Mouse (Mus musculus) midbrain, embryonic 13.5 days (tissue): Measurements from ENCODE around the gene Lrrc30. TPM values are rescaled to one million over a fixed set of nuclear protein-coding genes. Genes with fewer than 3 reads are reported as not detected.

Experiments used
- ATAC-seq: fragments of 200-750 bp; cut with Nextera tagmentation; 2 replicates; pipeline ENCODE4 v1.8.0; 2017; ENCODE audit warnings: mild to moderate bottlenecking, moderate TSS enrichment, moderate library complexity
- H3K27ac ChIP-seq: fragments of 300-500 bp; sonication (generic); 2 replicates; pipeline ENCODE4 v1.5.1; 2015; ENCODE audit warnings: inconsistent platforms, mild to moderate bottlenecking, moderate library complexity
- H3K27me3 ChIP-seq: fragments of 300-500 bp; sonication (generic); 2 replicates; pipeline ENCODE4 v1.6.1; 2015; ENCODE audit warnings: mild to moderate bottlenecking, inconsistent platforms
- H3K36me3 ChIP-seq: fragments of 300-500 bp; sonication (generic); 2 replicates; pipeline ENCODE4 v1.6.1; 2015; ENCODE audit warnings: mild to moderate bottlenecking, inconsistent platforms
- H3K4me1 ChIP-seq: fragments of 300-500 bp; sonication (generic); replicated peaks from 2 replicates; pipeline ENCODE4 v1.6.1; 2015; ENCODE audit warnings: inconsistent platforms
- H3K4me2 ChIP-seq: fragments of 300-500 bp; sonication (generic); replicated peaks from 2 replicates; pipeline ENCODE4 v1.6.1; 2015; ENCODE audit warnings: moderate library complexity, mild to moderate bottlenecking, inconsistent platforms
- H3K4me3 ChIP-seq: fragments of 300-500 bp; sonication (generic); replicated peaks from 2 replicates; pipeline ENCODE4 v1.5.1; 2015; ENCODE audit warnings: mild to moderate bottlenecking, inconsistent platforms
- H3K9ac ChIP-seq: fragments of 300-500 bp; sonication (generic); replicated peaks from 2 replicates; pipeline ENCODE4 v1.6.1; 2015; ENCODE audit warnings: mild to moderate bottlenecking, inconsistent platforms
- H3K9me3 ChIP-seq: fragments of 300-500 bp; sonication (generic); 2 replicates; pipeline ENCODE4 v1.6.1; 2016; ENCODE audit warnings: mild to moderate bottlenecking, inconsistent platforms
- WGBS: fragments of 180-500 bp; shearing (Covaris S2); methylation state at CpG from one replicate; pipeline ENCODE4 v1.1.7; 2015; 5-methylcytosine and 5-hydroxymethylcytosine counted together
- polyA plus RNA-seq: library from polyadenylated mRNA; unstranded; fragments of >200 nt; fragmentation: Nextera tagmentation; extraction: Ambion mirVana; gene quantifications from 2 replicates; pipeline ENCODE4 v1.2.1, GENCODE M21; 2015

Gene Lrrc30
- not detected in 2 replicates for polyA plus RNA-seq

DNA sequence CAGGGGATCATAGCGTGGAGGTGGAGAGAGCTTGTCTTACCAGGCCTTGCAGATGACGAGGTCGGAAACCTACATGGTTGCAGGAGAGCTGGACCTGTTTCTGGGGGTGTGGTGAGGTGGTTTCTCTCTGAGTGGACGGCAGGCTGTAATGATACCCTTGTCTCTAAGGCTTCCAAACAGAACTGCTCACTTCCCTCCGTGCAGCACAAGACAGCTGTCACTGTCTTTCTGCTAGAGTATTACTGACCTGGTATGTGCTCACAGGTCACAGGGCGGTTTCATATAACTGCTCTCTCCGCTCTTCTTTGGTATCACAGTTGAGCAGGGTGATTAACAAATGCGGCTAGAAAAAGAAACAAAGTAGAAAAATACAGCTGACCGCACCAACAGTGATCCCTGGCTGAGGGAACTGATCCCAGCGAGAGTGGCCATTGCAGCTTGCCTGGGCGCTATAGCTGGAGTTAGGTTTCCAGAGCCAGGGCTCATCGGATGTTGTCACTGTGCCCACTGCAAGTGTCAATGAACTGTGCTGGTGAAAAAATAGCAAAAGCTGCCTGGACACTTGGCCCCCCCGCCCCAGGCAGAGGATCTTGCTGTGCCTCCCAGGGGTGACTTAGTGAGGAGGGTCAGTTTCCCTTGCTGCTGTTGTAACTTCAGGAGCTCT lies at the start of gene Lrrc30:
Gene Lrrc30, minus strand, starts transcription at position 48 of the 664 bp plus-strand sequence.
- Histone ChIP-seq H3K4me3 (no peak within 1 kb of the TSS), H3K27me3 (no peaks in the 10 kb centered on the region; the same call in 1 of the 2 replicates), H3K9me3 (no peaks in the 10 kb centered on the region), H3K9ac (no peak within 1 kb of the TSS), H3K27ac (no peak within 1 kb of the TSS), H3K4me1 (peaks cover 12% of the 10 kb centered on the region), H3K4me2 (no peak within 1 kb of the TSS), H3K36me3 (no peaks in the 10 kb centered on the region)
- WGBS = 81% methylated on average over 13 of the region's 13 CpGs
- no peak for ATAC-seq

- ATAC-seq = no peak
- H3K36me3 ChIP-seq = no peaks in the 10 kb centered on the region
- no peak overlapping the region for H3K9ac ChIP-seq
- H3K4me1 ChIP-seq = no peaks in the 10 kb centered on the region
- H3K27me3 ChIP-seq = no peaks in the 10 kb centered on the region
- 84% methylated on average over 6 of the region's 6 CpGs for WGBS
- H3K4me3 ChIP-seq = no peak overlapping the region
- no peak overlapping the region for H3K4me2 ChIP-seq
- H3K27ac ChIP-seq = no peak overlapping the region
- H3K9me3 ChIP-seq = no peaks in the 10 kb centered on the region
Observed at GRCm38 (mm10) chr17:67681084-67681483, 48.6 kb upstream of the Lrrc30 start.

- H3K36me3 ChIP-seq = no peaks in the 10 kb centered on the region
- H3K27me3 ChIP-seq = no peaks in the 10 kb centered on the region
- WGBS = 87% methylated on average over 1 of the region's 1 CpGs
Observed at GRCm38 (mm10) chr17:67678576-67678975, 46.1 kb upstream of the Lrrc30 start.

DNA sequence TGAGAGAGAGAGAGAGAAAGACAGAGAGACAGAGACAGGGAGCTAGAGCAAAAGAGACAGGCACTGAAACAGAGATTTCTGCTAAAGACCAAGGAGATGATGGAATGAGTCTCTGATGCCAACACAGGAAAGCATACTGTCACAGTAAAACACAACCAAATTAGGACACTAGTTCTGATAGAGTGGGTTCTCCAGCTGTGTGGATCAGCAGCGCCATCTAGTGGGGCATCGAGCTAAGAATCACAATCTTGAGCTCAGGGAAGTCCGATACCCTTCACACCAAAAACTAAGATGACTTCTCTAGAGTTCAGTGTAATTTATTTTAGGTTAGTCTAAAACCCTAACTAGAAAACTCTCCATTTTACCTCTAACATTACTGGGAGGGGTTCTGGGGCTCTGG lies 35.5 kb upstream of the Lrrc30 start:
- no peaks in the 10 kb centered on the region for H3K4me1 ChIP-seq

More at GRCm38 (mm10) chr17:67678576-67678975, 46.1 kb upstream of the Lrrc30 start:
- Histone ChIP-seq H3K9me3 (no peaks in the 10 kb centered on the region), H3K9ac (no peak overlapping the region), H3K27ac (no peak overlapping the region), H3K4me1 (no peaks in the 10 kb centered on the region), H3K4me3 (no peak overlapping the region), H3K4me2 (no peak overlapping the region)
- ATAC-seq = no peak

DNA sequence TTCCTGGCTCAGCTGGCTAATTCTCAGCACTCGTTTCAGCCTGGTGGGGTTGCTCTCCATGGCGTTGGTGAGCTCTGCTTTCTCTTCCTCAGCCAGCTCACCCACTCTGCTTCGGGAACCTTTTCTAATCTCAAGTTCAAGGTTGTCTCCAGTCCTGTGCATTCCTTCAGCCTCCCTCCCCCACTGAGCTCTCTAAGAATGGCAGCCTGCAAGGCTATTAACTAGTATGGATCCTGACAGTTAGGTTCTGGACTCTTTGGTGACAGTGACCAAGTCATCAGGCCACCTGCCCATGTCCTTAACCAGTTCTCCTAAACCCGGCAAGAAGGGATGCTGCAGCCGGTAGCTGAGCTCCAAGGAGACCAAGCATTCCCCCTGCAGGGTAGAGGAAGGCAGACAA lies 34.5 kb upstream of the Lrrc30 start:
- Histone ChIP-seq H3K4me1 (no peaks in the 10 kb centered on the region), H3K4me3 (no peak overlapping the region), H3K27me3 (no peaks in the 10 kb centered on the region), H3K9me3 (no peaks in the 10 kb centered on the region), H3K36me3 (no peaks in the 10 kb centered on the region), H3K9ac (no peak overlapping the region), H3K4me2 (no peak overlapping the region), H3K27ac (no peak overlapping the region)
- ATAC-seq = no peak
- 74% methylated on average over 5 of the region's 5 CpGs for WGBS

More for the DNA sequence above, 35.5 kb upstream of the Lrrc30 start:
- no peak overlapping the region for H3K27ac ChIP-seq
- no peak overlapping the region for H3K9ac ChIP-seq
- WGBS = 21% methylated on average over 3 of the region's 3 CpGs
- no peak overlapping the region for H3K4me2 ChIP-seq
- ATAC-seq = peak; percentile 60; the same call in 1 of the 2 replicates
- H3K4me3 ChIP-seq = no peak overlapping the region
- no peaks in the 10 kb centered on the region for H3K36me3 ChIP-seq
- H3K27me3 ChIP-seq = no peaks in the 10 kb centered on the region
- H3K9me3 ChIP-seq = no peaks in the 10 kb centered on the region

GRCm38 (mm10) chr17:67664299-67664698 lies 31.8 kb upstream of the Lrrc30 start:
- WGBS = 71% methylated on average over 3 of the region's 3 CpGs
- no peak for ATAC-seq

DNA sequence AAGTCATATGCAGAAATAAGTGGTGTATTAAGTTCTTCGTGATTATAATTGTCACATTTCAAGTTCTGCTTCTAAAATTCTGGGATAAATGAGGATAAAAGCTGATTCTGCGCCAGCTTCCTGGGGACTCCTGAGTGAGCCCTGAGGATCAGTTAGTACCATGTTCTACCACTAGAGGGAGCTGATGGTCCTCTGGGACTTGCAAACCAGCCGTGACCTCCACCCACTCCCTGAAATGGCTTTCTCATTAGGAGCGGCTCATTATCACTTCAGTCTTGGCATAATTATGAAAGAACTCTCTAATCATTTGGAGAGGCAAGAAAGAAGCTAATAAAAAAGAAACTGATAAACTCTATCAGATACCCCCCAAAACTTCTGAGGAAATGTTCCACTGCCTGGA lies 19.0 kb upstream of the Lrrc30 start:
- H3K36me3 ChIP-seq = no peaks in the 10 kb centered on the region
- no peak overlapping the region for H3K9ac ChIP-seq
- H3K9me3 ChIP-seq = no peaks in the 10 kb centered on the region
- WGBS = 15% methylated on average over 4 of the region's 4 CpGs
- no peak overlapping the region for H3K4me3 ChIP-seq
- no peak overlapping the region for H3K27ac ChIP-seq
- H3K4me1 ChIP-seq = no peaks in the 10 kb centered on the region
- no peaks in the 10 kb centered on the region for H3K27me3 ChIP-seq
- ATAC-seq = no peak
- H3K4me2 ChIP-seq = no peak overlapping the region

More at GRCm38 (mm10) chr17:67664299-67664698, 31.8 kb upstream of the Lrrc30 start:
- H3K4me1 ChIP-seq = no peaks in the 10 kb centered on the region
- H3K9ac ChIP-seq = no peak overlapping the region
- no peak overlapping the region for H3K4me2 ChIP-seq
- no peak overlapping the region for H3K4me3 ChIP-seq
- no peaks in the 10 kb centered on the region for H3K36me3 ChIP-seq
- H3K27ac ChIP-seq = no peak overlapping the region
- H3K9me3 ChIP-seq = no peaks in the 10 kb centered on the region
- no peaks in the 10 kb centered on the region for H3K27me3 ChIP-seq

DNA sequence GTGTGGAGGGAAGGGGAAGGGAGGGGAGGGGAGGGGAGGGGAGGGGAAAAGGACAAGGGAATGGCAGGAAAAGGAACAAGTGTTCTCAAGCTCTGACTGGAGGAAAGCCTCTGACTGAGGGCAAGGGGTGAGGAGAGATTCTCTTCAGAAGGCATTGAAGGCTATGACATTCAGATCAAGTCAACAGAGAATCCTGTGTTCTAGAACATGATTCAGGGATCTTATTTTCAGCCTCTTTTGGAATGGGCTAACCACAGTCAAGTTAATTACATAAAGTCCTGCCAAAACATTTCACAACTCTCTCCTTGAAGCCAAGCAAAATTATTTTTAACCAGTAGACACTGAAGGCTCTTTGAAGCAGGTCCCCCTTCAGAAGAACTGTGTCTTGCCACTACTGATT lies 9.1 kb upstream of the Lrrc30 start:
- Histone ChIP-seq H3K4me2 (no peak overlapping the region), H3K36me3 (no peaks in the 10 kb centered on the region), H3K9me3 (peaks cover 6% of the 10 kb centered on the region; the same call in 1 of the 2 replicates), H3K9ac (no peak overlapping the region), H3K4me3 (no peak overlapping the region), H3K27me3 (no peaks in the 10 kb centered on the region), H3K4me1 (no peaks in the 10 kb centered on the region), H3K27ac (no peak overlapping the region)
- no peak for ATAC-seq

- H3K36me3 ChIP-seq = no peaks in the 10 kb centered on the region
- no peak overlapping the region for H3K4me2 ChIP-seq
- ATAC-seq = no peak
- 90% methylated on average over 10 of the region's 10 CpGs for WGBS
- no peak overlapping the region for H3K4me3 ChIP-seq
- H3K9ac ChIP-seq = no peak overlapping the region
- no peaks in the 10 kb centered on the region for H3K27me3 ChIP-seq
- H3K4me1 ChIP-seq = no peaks in the 10 kb centered on the region
- H3K9me3 ChIP-seq = no peaks in the 10 kb centered on the region
- H3K27ac ChIP-seq = no peak overlapping the region
Observed at GRCm38 (mm10) chr17:67638119-67638810, 5.7 kb upstream of the Lrrc30 start.

DNA sequence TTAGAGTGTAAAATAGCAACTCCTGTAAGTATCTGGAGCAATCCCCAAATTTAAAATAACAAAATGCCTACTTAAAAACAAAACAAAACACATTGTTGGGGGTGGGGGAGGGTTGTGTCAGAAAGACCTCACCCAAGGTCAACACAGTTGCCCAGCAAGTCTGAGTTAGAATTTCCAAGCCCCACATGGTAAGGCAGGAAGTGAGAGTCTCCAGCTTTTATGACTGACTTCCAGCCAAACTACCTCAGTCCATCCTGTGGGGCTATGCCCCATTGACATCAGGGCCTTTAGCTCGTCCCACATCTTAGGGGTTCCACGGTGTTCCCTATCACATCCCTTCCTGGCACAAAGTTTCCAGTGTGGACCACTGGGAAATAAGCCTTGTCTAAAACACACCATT lies 4.4 kb upstream of the Lrrc30 start:
- no peaks in the 10 kb centered on the region for H3K9me3 ChIP-seq
- no peaks in the 10 kb centered on the region; the same call in 1 of the 2 replicates for H3K27me3 ChIP-seq
- H3K27ac ChIP-seq = no peak overlapping the region
- H3K9ac ChIP-seq = no peak overlapping the region
- no peaks in the 10 kb centered on the region for H3K36me3 ChIP-seq
- H3K4me3 ChIP-seq = no peak overlapping the region
- H3K4me1 ChIP-seq = no peaks in the 10 kb centered on the region
- no peak overlapping the region for H3K4me2 ChIP-seq
- 89% methylated on average over 2 of the region's 2 CpGs for WGBS
- no peak for ATAC-seq

DNA sequence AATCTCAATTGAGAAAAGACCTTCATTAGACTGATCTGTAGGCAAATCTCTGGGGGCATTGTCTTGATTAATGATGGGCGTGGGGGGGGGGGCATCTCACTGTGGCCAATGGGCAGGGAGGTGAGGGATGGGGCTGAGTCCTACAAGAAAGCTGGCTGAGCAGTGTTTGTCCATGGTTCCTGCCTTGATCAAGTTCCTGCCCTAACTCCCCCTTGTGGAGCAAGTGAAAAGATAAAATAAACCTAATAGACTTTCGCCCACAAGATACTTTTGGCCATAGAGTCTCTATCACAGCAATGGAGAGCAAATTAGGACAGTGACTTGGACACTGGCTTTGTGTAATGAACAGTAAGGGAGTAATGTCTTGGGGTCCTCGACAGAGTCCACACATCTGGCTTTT lies 3.8 kb upstream of the Lrrc30 start:
- Histone ChIP-seq H3K9me3 (no peaks in the 10 kb centered on the region), H3K27me3 (no peaks in the 10 kb centered on the region; the same call in 1 of the 2 replicates), H3K27ac (no peak overlapping the region), H3K9ac (no peak overlapping the region), H3K4me3 (no peak overlapping the region), H3K4me2 (no peak overlapping the region), H3K36me3 (no peaks in the 10 kb centered on the region), H3K4me1 (no peaks in the 10 kb centered on the region)
- 73% methylated on average over 3 of the region's 3 CpGs for WGBS
- ATAC-seq = no peak

GRCm38 (mm10) chr17:67629746-67630145 lies 2.8 kb downstream of the Lrrc30 start:
- Histone ChIP-seq H3K4me3 (no peak overlapping the region), H3K9me3 (no peaks in the 10 kb centered on the region), H3K9ac (no peak overlapping the region), H3K4me2 (no peak overlapping the region), H3K27ac (no peak overlapping the region), H3K36me3 (no peaks in the 10 kb centered on the region), H3K4me1 (peaks cover 12% of the 10 kb centered on the region), H3K27me3 (no peaks in the 10 kb centered on the region; the same call in 1 of the 2 replicates)
- no peak for ATAC-seq
- 74% methylated on average over 3 of the region's 3 CpGs for WGBS
